Mouse (Mus musculus) MEL (cell line): Measurements from ENCODE around the gene Gclm. TPM values are rescaled to one million over a fixed set of nuclear protein-coding genes. Genes with fewer than 3 reads are reported as not detected.

Source experiments
- DNase-seq: peaks from one replicate; pipeline ENCODE4 v3.0.0; 2011; ENCODE audit warnings: low read depth, low spot score
- H3K27ac ChIP-seq: 2 replicates; pipeline ENCODE4 v1.5.1; 2012; ENCODE audit warnings: low read depth, mild to moderate bottlenecking, control low read depth, low read length, moderate library complexity; ENCODE audit not compliant: control insufficient read depth
- H3K27me3 ChIP-seq, 2 experiments: fragments of 150-350 bp in 1 of 2; sonication (generic) in 1 of 2; 2 replicates each; pipeline ENCODE4 v1.6.1; 2012; ENCODE audit warnings: low read length in 2 of 2, mild to moderate bottlenecking in 2 of 2, improper control_type of control experiment in 1 of 2, moderate library complexity in 1 of 2; ENCODE audit not compliant: insufficient read depth in 2 of 2, control insufficient read depth in 1 of 2
- H3K36me3 ChIP-seq, 2 experiments: 2 replicates each; pipeline ENCODE4 v1.6.1; 2012 to 2014; ENCODE audit warnings: low read length in 2 of 2, improper control_type of control experiment in 1 of 2, inconsistent platforms in 1 of 2, mild to moderate bottlenecking in 1 of 2; ENCODE audit not compliant: insufficient read depth in 2 of 2, control insufficient read depth in 1 of 2
- H3K4me1 ChIP-seq, 2 experiments: fragments of 150-350 bp in 1 of 2; sonication (generic) in 1 of 2; 2 replicates each; pipeline ENCODE4 v1.6.1; 2012; ENCODE audit warnings: low read length in 2 of 2, improper control_type of control experiment in 1 of 2, mild to moderate bottlenecking in 1 of 2; ENCODE audit not compliant: insufficient read depth in 2 of 2, control insufficient read depth in 1 of 2
- H3K4me3 ChIP-seq, 2 experiments: fragments of 150-350 bp in 1 of 2; sonication (generic) in 1 of 2; 2 replicates each; pipeline ENCODE4 v1.5.1; 2012; ENCODE audit warnings: low read depth in 2 of 2, low read length in 2 of 2, mild to moderate bottlenecking in 2 of 2, moderate library complexity in 2 of 2, control low read depth in 1 of 2, improper control_type of control experiment in 1 of 2; ENCODE audit not compliant: control insufficient read depth in 1 of 2, insufficient read depth in 1 of 2
- H3K79me2 ChIP-seq: 2 replicates; pipeline ENCODE4 v1.6.1; 2012; ENCODE audit warnings: mild to moderate bottlenecking, low read length, moderate library complexity; ENCODE audit not compliant: control insufficient read depth, poor library complexity, insufficient read depth
- H3K9ac ChIP-seq: 2 replicates; pipeline ENCODE4 v1.6.1; 2012; ENCODE audit warnings: low read depth, mild to moderate bottlenecking, control low read depth, low read length, moderate library complexity; ENCODE audit not compliant: control insufficient read depth, poor library complexity, severe bottlenecking
- H3K9me3 ChIP-seq: fragments of 150-350 bp; sonication (generic); replicated peaks from 2 replicates; pipeline ENCODE4 v1.6.1; 2012; ENCODE audit warnings: mild to moderate bottlenecking, low read length, improper control_type of control experiment, moderate library complexity; ENCODE audit not compliant: insufficient read depth
- CTCF ChIP-seq, 3 experiments: IDR thresholded peaks in 2 of 3; conservative IDR thresholded peaks in 1 of 3; 2 replicates each; pipeline ENCODE4 v1.5.1; 2011 to 2012; ENCODE audit warnings: low read length in 3 of 3, low read depth in 2 of 3, mild to moderate bottlenecking in 2 of 3, improper control_type of control experiment in 1 of 3, inconsistent platforms in 1 of 3, mixed read lengths in 1 of 3, moderate library complexity in 1 of 3; ENCODE audit not compliant: control insufficient read depth in 1 of 3, insufficient read depth in 1 of 3, poor library complexity in 1 of 3, severe bottlenecking in 1 of 3
- ELF1 ChIP-seq: IDR thresholded peaks from 2 replicates; pipeline ENCODE4 v1.6.1; 2014; ENCODE audit warnings: low read depth, mild to moderate bottlenecking, inconsistent platforms, low read length, improper control_type of control experiment, moderate library complexity
- EP300 ChIP-seq, 2 experiments: IDR thresholded peaks; 2 replicates each; pipeline ENCODE4 v1.6.1; 2011; ENCODE audit warnings: improper control_type of control experiment in 2 of 2, low read length in 2 of 2, low read depth in 1 of 2, mild to moderate bottlenecking in 1 of 2
- ETS1 ChIP-seq: IDR thresholded peaks from 2 replicates; pipeline ENCODE4 v1.6.1; 2012; ENCODE audit warnings: low read depth, mild to moderate bottlenecking, inconsistent platforms, low read length, improper control_type of control experiment, moderate library complexity
- GABPA ChIP-seq: IDR thresholded peaks from 2 replicates; pipeline ENCODE4 v1.6.1; 2012; ENCODE audit warnings: low read depth, mild to moderate bottlenecking, inconsistent platforms, low read length, improper control_type of control experiment, moderate library complexity
- GATA1 ChIP-seq: IDR thresholded peaks from 2 replicates; pipeline ENCODE4 v1.6.1; 2011; ENCODE audit warnings: low read depth, low read length, improper control_type of control experiment
- MXI1 ChIP-seq: IDR thresholded peaks from 2 replicates; pipeline ENCODE4 v1.6.1; 2011; ENCODE audit warnings: mild to moderate bottlenecking, low read depth, low read length, improper control_type of control experiment
- MYB ChIP-seq: IDR thresholded peaks from 2 replicates; pipeline ENCODE4 v1.6.1; 2011; ENCODE audit warnings: mild to moderate bottlenecking, low read depth, low read length, improper control_type of control experiment
- MYC ChIP-seq: IDR thresholded peaks from 2 replicates; pipeline ENCODE4 v1.6.1; 2011; ENCODE audit warnings: low read depth, mild to moderate bottlenecking, low read length, improper control_type of control experiment, moderate library complexity
- NELFE ChIP-seq: IDR thresholded peaks from 2 replicates; pipeline ENCODE4 v1.6.1; 2011; ENCODE audit warnings: low read depth, low read length, improper control_type of control experiment
- NRF1 ChIP-seq: IDR thresholded peaks from 2 replicates; pipeline ENCODE4 v1.6.1; 2014; ENCODE audit warnings: low read depth, mild to moderate bottlenecking, inconsistent platforms, low read length, improper control_type of control experiment, moderate library complexity; ENCODE audit not compliant: poor library complexity, insufficient read depth, severe bottlenecking
- RCOR1 ChIP-seq: IDR thresholded peaks from 2 replicates; pipeline ENCODE4 v1.6.1; 2012; ENCODE audit warnings: low read depth, mild to moderate bottlenecking, inconsistent platforms, low read length, improper control_type of control experiment
- TAL1 ChIP-seq: IDR thresholded peaks from 2 replicates; pipeline ENCODE4 v1.6.1; 2012; ENCODE audit warnings: mild to moderate bottlenecking, inconsistent platforms, low read length, moderate library complexity, mixed read lengths
- TBP ChIP-seq: IDR thresholded peaks from 2 replicates; pipeline ENCODE4 v1.8.0; 2011; ENCODE audit warnings: low read depth, low read length, improper control_type of control experiment
- TCF12 ChIP-seq: IDR thresholded peaks from 2 replicates; pipeline ENCODE4 v1.6.1; 2014; ENCODE audit warnings: low read depth, mild to moderate bottlenecking, inconsistent platforms, low read length, improper control_type of control experiment, moderate library complexity
- ZKSCAN1 ChIP-seq: IDR thresholded peaks from 2 replicates; pipeline ENCODE4 v1.6.1; 2012; ENCODE audit warnings: low read depth, mild to moderate bottlenecking, inconsistent platforms, low read length, improper control_type of control experiment, moderate library complexity
- ZMIZ1 ChIP-seq: IDR thresholded peaks from 2 replicates; pipeline ENCODE4 v1.6.1; 2012; ENCODE audit warnings: low read depth, mild to moderate bottlenecking, inconsistent platforms, low read length, improper control_type of control experiment, moderate library complexity
- polyA plus RNA-seq, 2 experiments: library from polyadenylated mRNA; stranded (reverse) in 1 of 2; unstranded in 1 of 2; fragments of >175 nt in 1 of 2; fragments of >200 nt in 1 of 2; gene quantifications; 2 replicates each; pipeline versions ENCODE4 v1.2.1 to v1.2.4; 2012; ENCODE audit warnings: low replicate concordance in 2 of 2, low read depth in 1 of 2; ENCODE audit not compliant: insufficient read length in 2 of 2, insufficient read depth in 1 of 2, missing spikeins in 1 of 2
- total RNA-seq: library from RNA; depleted of rRNA; stranded (reverse); fragments of 300-350 nt; gene quantifications from 2 replicates; pipeline ENCODE4 v1.2.3, GENCODE M21; 2012

Gclm gene
- total and polyA plus RNA-seq, 3 experiments, result 123 to 334 (median 174) TPM

DNA sequence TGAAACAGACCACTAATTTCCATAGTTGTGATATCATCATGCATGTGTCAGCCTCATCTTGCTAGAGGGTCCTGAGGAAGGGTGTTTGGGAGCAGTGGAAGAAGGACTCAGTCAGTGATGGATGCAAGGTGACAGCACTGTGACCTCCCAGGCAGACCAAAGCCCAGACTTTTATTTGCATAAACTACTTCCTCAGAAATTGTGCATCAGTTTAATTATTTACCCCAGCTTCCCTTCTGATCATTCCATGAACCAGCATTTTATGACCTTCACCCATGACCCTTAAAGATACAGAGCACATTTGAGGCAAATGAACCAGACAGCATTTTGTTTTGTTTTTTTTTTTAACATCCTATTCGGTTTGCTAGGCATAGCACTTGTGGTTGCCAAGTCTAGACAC lies 9.6 kb upstream of the Gclm start:
- Histone ChIP-seq H3K27me3 (no peaks in the 10 kb centered on the region), H3K4me3 (no peak overlapping the region), H3K79me2 (no peaks in the 10 kb centered on the region), H3K9ac (no peak overlapping the region), H3K4me1 (no peaks in the 10 kb centered on the region), H3K27ac (no peak overlapping the region), H3K9me3 (no peaks in the 10 kb centered on the region), H3K36me3 (no peaks in the 10 kb centered on the region)
- TF ChIP-seq ZKSCAN1 (no peak), RCOR1 (no peak), NRF1 (no peak), ZMIZ1 (no peak)
- no peak for DNase-seq

- DNase-seq, result peak; percentile 76
- Histone ChIP-seq H3K4me3 (peak overlapping the region; percentile 27 to 35), H3K27ac (peak overlapping the region; percentile 66), H3K4me1 (peaks cover 4 to 8% of the 10 kb centered on the region in 2 experiments), H3K36me3 (peaks cover 0 to 15% of the 10 kb centered on the region in 2 experiments; a peak in 2 of 4 replicates), H3K9ac (peak overlapping the region; percentile 43), H3K79me2 (peaks cover 22% of the 10 kb centered on the region), H3K27me3 (no peaks in the 10 kb centered on the region), H3K9me3 (no peaks in the 10 kb centered on the region)
- TF ChIP-seq TCF12 (peak; percentile 19; the same call in 1 of the 2 replicates), MYB (no peak), RCOR1 (no peak), NELFE (0 out of 2 replicates have a peak, but pooled peaks have one; percentile 10), TAL1 (no peak), TBP (0 out of 2 replicates have a peak, but pooled peaks have one; percentile 25), CTCF (IDR thresholded peaks at IDR 0.05 in 2 of 3, conservative IDR thresholded peaks at IDR 0.05 in 1 of 3; ENCODE audit: control insufficient read depth in 1 of 3, insufficient read depth in 1 of 3, low read depth in 2 of 3, low read length in 3 of 3, poor library complexity in 1 of 3, severe bottlenecking in 1 of 3) (peak in 1 of 3 experiments; percentile 3; a peak in 1 of 6 replicates), GATA1 (peak; percentile 31; the same call in 1 of the 2 replicates), EP300 (IDR thresholded peaks at IDR 0.05; ENCODE audit: low read depth in 1 of 2, low read length in 2 of 2) (peak in 1 of 2 experiments; percentile 35; a peak in 1 of 4 replicates)
These were observed 2.5 kb upstream of the Gclm start for GRCm38 (mm10) chr3:122242876-122243275.

DNA sequence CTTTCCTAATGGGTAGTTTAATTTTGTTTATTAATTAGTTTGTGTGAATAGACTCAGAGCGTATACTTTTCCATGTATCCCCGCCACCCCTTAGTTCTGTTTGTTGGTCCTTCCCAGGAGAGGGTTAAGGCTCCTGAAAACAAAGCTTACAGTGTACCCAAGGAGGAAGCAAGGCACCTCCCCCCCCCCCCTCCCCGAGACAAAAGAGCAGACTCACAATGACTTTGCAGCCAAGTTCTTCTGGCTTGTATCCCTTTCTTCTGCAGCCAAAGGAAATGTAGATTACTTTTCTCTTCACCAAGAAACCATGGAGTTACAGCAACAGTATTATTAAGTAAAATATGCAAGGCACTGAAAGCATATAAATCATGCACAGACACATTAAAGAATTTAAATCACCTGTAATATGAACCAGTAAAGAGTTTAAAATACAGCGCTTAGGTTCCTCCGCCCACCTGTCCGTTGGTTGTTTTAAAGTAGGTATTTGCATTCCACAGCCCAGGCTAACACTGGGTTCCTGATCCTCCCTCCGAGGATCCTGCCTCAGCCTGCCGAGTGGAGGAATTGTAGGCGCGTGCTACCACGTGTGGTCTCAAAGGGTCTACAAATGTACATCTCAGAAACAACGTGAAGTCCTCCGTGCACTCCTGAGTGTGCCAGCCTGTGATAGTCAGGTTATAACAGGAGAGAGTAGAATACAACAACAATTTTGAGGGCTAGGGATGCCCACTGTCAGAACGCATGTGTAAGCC lies 1.8 kb upstream of the Gclm start:
- TF ChIP-seq MYC (0 out of 2 replicates have a peak, but pooled peaks have one; percentile 47), ZKSCAN1 (no peak), ETS1 (peak; percentile 59; the same call in 1 of the 2 replicates), RCOR1 (no peak), MXI1 (0 out of 2 replicates have a peak, but pooled peaks have one; percentile 15), EP300 (IDR thresholded peaks at IDR 0.05; ENCODE audit: low read depth in 1 of 2, low read length in 2 of 2) (no peak), NELFE (0 out of 2 replicates have a peak, but pooled peaks have one; percentile 14), GABPA (peak; percentile 92), ELF1 (0 out of 2 replicates have a peak, but pooled peaks have one; percentile 22)
- no peaks in the 10 kb centered on the region for H3K9me3 ChIP-seq
- peaks cover 5 to 22% of the 10 kb centered on the region in 2 experiments for H3K36me3 ChIP-seq
- H3K79me2 ChIP-seq, result peaks cover 27% of the 10 kb centered on the region
- DNase-seq, result peak; percentile 63
- peaks cover 7 to 9% of the 10 kb centered on the region in 2 experiments for H3K4me1 ChIP-seq
- H3K9ac ChIP-seq, result peak overlapping the region; percentile 43
- peak overlapping the region; percentile 71 for H3K27ac ChIP-seq
- H3K27me3 ChIP-seq, result no peaks in the 10 kb centered on the region
- H3K4me3 ChIP-seq, result peak overlapping the region; percentile 3 to 27; a peak in 3 of 4 replicates
